Mouse (Mus musculus) lung, postnatal 36 days (tissue): Measurements from ENCODE around the gene Nav3.

Source experiments
- DNase-seq: peaks from one replicate; pipeline ENCODE4 v3.0.0; 2022; ENCODE audit warnings: mixed read lengths

Nav3 gene

DNA sequence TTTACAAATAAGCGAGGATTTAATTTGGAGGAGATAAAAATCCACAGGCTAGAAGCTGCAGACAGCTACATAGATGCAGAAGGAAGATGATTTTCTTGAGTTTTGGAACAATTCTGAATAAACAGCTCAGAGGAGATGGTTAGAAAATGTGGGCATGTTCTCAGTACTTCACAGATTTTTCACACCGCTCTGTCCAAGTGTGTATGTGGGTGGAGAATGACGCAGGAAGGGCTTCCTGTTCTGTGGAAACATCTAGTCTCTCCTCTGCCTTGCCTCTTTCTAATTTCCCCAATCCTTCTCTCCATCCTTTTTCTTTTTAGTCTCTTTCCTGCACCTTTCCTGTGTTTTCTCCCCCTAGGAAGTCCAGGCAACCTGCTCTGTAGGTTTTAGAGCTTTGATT is 812.4 kb downstream of the Nav3 start:
- no peak for DNase-seq

- DNase-seq: no peak
Measured at GRCm38 (mm10) chr10:109641806-109642205, 814.2 kb downstream of the Nav3 start.

- DNase-seq: no peak
Measured at GRCm38 (mm10) chr10:109637702-109638101, 818.3 kb downstream of the Nav3 start.
